Mouse (Mus musculus) bone marrow, adult 2 months (tissue): ENCODE results near the gene Ulk4.

Experiments
- CTCF ChIP-seq: fragments of 200-500 bp; IDR thresholded peaks from 2 replicates; pipeline ENCODE4 v1.5.1; 2011; ENCODE audit warnings: low read length, control low read depth; ENCODE audit not compliant: control insufficient read depth, insufficient read depth
- POLR2A ChIP-seq: fragments of 200-500 bp; IDR thresholded peaks from 2 replicates; pipeline ENCODE4 v1.6.1; 2011; ENCODE audit warnings: low read depth, mild to moderate bottlenecking, control low read depth, low read length, borderline replicate concordance; ENCODE audit not compliant: control insufficient read depth

DNA sequence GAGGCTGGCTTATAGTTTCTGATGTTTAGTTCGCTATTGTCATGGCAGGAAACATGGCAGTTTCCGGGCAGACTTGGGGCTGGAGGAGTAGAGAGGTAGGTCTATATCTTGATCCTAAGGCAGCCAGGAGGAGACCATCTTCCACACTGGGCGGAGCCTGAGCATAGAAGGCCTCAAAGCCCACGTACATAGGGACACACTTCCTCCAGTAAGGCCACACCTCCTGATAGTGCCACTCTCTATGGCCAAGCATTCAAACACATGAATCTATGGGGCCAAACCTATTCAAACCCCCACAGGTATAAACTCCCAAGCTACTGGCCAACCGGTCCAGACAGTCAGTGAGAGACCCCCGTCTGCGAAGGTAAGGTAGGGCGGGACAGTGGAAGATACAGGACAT, 35.6 kb downstream of the Ulk4 start:
- TF ChIP-seq CTCF (no peak), POLR2A (no peak)
